Mouse (Mus musculus) bone marrow macrophage, adult 2 months (primary cell): ENCODE results near the gene Gatad2b. TPM values are rescaled to one million over a fixed set of nuclear protein-coding genes. Genes with fewer than 3 reads are reported as not detected.

Experiments
- H3K27ac ChIP-seq: 2 replicates; pipeline ENCODE4 v1.5.1; 2012; ENCODE audit warnings: low read depth, low read length; ENCODE audit not compliant: insufficient read depth
- H3K4me1 ChIP-seq: 2 replicates; pipeline ENCODE4 v1.6.1; 2012; ENCODE audit warnings: low read length; ENCODE audit not compliant: control insufficient read depth, insufficient read depth
- H3K4me3 ChIP-seq: 2 replicates; pipeline ENCODE4 v1.5.1; 2012; ENCODE audit warnings: mild to moderate bottlenecking, low read length, moderate library complexity; ENCODE audit not compliant: insufficient read depth
- CTCF ChIP-seq: IDR thresholded peaks from 2 replicates; pipeline ENCODE4 v1.5.1; 2012; ENCODE audit warnings: low read depth, mild to moderate bottlenecking, low read length, moderate library complexity
- POLR2A ChIP-seq: IDR thresholded peaks from 2 replicates; pipeline ENCODE4 v1.6.1; 2012; ENCODE audit warnings: mild to moderate bottlenecking, low read depth, low read length, borderline replicate concordance
- polyA plus RNA-seq: library from polyadenylated mRNA; stranded (reverse); fragments of >200 nt; gene quantifications from 2 replicates; pipeline ENCODE4 v1.2.4, GENCODE M21; 2012; ENCODE audit not compliant: missing spikeins, insufficient read depth, insufficient read length

The Gatad2b gene
- polyA plus RNA-seq, 1 experiment: 48.2 TPM

- TF ChIP-seq POLR2A: no peak
- no peak for TF ChIP-seq CTCF
- Histone ChIP-seq H3K27ac (no peak overlapping the region), H3K4me3 (no peak overlapping the region), H3K4me1 (peaks cover 6% of the 10 kb centered on the region)
These were observed 81.4 kb downstream of the Gatad2b start for GRCm38 (mm10) chr3:90374368-90374767.

DNA sequence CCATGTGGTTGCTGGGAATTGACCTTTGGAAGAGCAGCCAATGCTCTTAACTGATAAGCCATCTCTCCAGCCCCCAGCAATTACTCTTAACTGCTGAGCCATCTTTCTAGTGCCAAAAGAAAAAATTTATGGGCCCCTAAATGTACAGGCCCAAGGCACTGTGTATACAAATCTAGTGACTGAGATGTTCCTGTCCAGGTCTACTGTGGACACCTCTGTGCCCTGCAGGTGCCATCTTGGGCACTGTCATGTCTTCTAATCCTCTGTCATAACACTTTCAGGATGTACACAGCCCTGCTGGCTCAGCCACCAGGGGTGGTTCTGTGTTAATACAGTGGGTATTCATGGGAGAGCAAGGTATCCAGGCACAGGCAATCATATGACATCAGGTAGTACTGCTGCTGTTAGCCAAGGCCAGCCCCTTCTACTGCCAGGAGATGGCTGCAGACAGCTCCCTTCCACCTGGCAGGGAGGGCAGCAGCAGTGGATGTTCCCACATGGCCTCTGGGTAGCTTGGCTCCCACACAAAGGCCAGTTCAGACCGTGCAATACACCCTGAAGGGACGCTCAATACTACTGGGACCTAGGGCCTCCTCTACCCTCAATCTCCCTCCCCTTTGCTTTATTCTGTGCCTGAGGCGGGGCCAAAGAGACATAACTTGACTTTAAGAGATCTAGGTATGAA is 82.7 kb downstream of the Gatad2b start:
- Histone ChIP-seq H3K4me3 (no peak overlapping the region), H3K4me1 (peaks cover 6% of the 10 kb centered on the region), H3K27ac (no peak overlapping the region)
- TF ChIP-seq CTCF: no peak
- TF ChIP-seq POLR2A: no peak

- Histone ChIP-seq H3K4me1 (peaks cover 6% of the 10 kb centered on the region), H3K27ac (no peak overlapping the region), H3K4me3 (no peak overlapping the region)
- TF ChIP-seq POLR2A (no peak), CTCF (no peak)
These were observed 83.2 kb downstream of the Gatad2b start for GRCm38 (mm10) chr3:90376247-90376585.

DNA sequence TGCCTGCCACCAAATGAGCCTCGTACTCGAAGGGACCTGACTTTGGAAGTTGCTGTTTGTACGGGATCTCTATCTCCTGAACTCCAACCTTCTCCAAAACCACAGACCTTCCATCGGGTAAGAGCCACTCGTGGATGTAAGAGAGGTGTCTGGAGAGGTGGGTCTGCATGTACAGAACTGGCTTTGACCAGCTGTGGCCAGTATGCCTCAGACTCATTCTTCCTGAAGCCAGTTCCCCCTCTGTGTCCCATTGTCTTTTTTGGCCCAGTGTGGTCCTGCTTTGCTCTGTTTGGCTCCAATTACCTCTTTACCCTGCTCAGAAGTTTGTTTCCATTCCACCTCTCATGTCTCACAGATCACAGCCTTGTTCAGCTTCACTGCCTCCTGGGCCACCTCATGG is 85.5 kb downstream of the Gatad2b start:
- H3K4me3 ChIP-seq: no peak overlapping the region
- peaks cover 12% of the 10 kb centered on the region for H3K4me1 ChIP-seq
- TF ChIP-seq POLR2A: no peak
- no peak for TF ChIP-seq CTCF
- H3K27ac ChIP-seq: no peak overlapping the region

GRCm38 (mm10) chr3:90381727-90382126 is 88.7 kb downstream of the Gatad2b start:
- peaks cover 21% of the 10 kb centered on the region for H3K4me1 ChIP-seq
- H3K4me3 ChIP-seq: no peak overlapping the region
- no peak overlapping the region for H3K27ac ChIP-seq
- TF ChIP-seq CTCF (no peak), POLR2A (no peak)

DNA sequence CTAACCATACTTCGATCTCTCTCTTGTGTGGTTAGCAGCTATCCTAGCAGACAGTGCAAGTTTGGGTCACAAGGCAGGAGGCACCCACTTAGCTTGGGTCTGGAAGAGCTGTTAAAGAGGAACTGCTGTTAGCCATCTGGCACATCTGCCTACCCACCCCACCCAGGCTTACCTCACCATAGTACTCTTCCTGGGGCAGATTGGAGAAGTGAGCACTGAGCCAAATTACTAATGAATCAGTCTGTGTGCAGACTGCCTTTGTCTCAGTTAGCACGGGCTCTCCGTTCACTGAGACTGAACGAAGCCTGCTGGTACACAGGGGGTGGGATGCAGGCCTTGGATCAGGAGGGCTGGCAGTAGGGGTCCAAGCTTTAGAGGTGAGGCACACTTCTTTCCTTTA is 90.7 kb downstream of the Gatad2b start:
- Histone ChIP-seq H3K4me1 (peaks cover 21% of the 10 kb centered on the region), H3K27ac (peak overlapping the region; percentile 79), H3K4me3 (no peak overlapping the region)
- TF ChIP-seq CTCF (no peak), POLR2A (no peak)

- TF ChIP-seq POLR2A: no peak
- no peak for TF ChIP-seq CTCF
- Histone ChIP-seq H3K4me1 (peaks cover 21% of the 10 kb centered on the region), H3K4me3 (no peak overlapping the region), H3K27ac (no peak overlapping the region)
These were observed 91.9 kb downstream of the Gatad2b start for GRCm38 (mm10) chr3:90384851-90385375.

- Histone ChIP-seq H3K4me3 (no peak overlapping the region), H3K4me1 (peaks cover 28% of the 10 kb centered on the region), H3K27ac (no peak overlapping the region)
- no peak for TF ChIP-seq CTCF
- no peak for TF ChIP-seq POLR2A
These were observed 93.8 kb downstream of the Gatad2b start for GRCm38 (mm10) chr3:90386817-90387216.

DNA sequence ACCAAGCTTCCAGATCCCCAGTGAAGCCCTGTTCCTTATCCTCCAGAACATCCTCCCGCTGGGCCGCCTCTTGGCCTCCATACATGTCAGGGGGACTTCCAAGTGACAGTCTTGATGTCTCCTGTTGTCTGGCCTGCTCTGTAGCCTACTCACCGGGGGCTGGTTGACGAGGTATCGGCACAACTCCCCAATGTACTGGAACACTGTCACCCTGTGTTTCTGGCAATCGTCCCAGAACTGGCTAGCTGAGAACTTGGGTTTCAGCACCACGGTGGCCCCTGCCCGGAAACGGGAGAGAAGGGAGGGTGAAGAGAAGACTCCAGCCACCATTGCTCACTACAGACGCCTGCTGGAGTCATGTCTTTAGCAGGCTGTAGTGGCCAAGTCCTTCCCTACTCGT is 94.5 kb downstream of the Gatad2b start:
- Histone ChIP-seq H3K27ac (no peak overlapping the region), H3K4me3 (no peak overlapping the region), H3K4me1 (peaks cover 26% of the 10 kb centered on the region)
- no peak for TF ChIP-seq POLR2A
- TF ChIP-seq CTCF: no peak

DNA sequence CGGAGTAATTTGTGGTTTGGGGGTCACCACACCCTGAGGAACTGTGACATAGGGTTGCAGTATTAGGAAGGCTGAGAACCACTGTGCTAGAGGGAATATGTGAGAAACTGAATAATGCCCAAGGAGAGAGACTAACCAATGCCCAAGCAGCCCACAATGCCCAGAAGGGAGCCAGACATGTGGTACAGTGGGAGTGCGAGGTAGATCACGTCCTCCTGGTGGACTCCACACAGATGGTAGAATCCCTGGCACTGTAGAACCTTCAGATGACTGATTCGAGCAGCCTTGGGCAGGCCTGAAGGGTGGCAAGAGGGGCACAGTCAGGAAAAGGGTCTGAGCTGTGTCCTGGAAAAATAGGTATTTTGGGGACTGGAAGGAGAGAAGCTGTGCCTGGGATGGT is 95.2 kb downstream of the Gatad2b start:
- TF ChIP-seq CTCF: no peak
- no peak for TF ChIP-seq POLR2A
- Histone ChIP-seq H3K4me1 (peaks cover 22% of the 10 kb centered on the region), H3K4me3 (no peak overlapping the region), H3K27ac (no peak overlapping the region)
